Mouse (Mus musculus): ENCODE data around the gene Kdm2b. TPM values are rescaled to one million over a fixed set of nuclear protein-coding genes. Genes with fewer than 3 reads are reported as not detected.

Gene Kdm2b
- 10 to 100 TPM; 26.0 to 31.7 TPM for total RNA-seq (2021)
- long read RNA-seq, experiment 1, full-length matches to known transcripts, result 14 of 19 reads
- long read RNA-seq, experiment 1, partial matches to known transcripts, result 3 of 19 reads
- long read RNA-seq, experiment 1, other reads (novel, unspliced or antisense), result 2 of 19 reads
- long read RNA-seq, experiment 2, full-length matches to known transcripts, result 22 of 32 reads
- long read RNA-seq, experiment 2, partial matches to known transcripts, result 5 of 32 reads
- long read RNA-seq, experiment 2, other reads (novel, unspliced or antisense), result 5 of 32 reads

DNA sequence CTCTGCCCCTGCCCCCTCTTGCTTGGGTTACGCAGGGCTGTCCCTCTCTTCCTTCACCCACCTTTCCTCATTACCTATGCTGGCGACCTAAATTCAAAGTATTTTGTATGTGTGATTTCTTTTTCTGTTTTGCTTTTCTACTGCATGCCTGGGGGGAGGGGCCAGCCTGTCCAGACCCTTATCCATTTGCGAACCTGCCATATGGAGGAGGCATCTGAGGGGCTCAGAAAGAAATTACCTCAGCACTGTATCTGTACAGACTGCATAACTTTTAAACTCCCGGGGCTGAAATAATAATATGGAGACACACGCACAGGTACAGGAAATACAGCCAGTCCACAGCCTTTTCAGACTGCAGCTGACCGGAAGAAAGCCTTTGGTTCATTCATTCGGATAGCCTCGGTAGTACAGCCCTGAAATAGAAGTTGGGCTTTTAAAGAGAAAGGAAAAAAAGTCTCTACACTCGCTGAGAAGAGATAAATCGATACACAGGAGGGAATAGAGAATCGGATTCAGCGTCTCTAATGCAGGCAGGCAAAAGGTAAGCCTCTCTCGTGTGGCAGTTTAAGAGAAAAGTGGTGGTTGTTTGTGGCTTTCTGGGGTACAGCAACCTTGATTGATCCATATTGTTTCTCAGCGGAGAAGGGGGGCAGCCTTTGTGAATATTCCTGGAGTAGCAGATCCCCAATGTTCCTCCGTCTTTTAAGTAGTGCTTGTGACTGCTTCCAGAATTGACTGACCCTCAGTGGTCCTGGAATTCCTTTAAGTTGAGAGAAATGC lies at the start of gene Kdm2b:
Gene Kdm2b, minus strand, starts transcription at position 273 of the 780 bp plus-strand sequence.
- no peak for DNase-seq (ENCODE audit: low spot score in 2 of 2)

DNA sequence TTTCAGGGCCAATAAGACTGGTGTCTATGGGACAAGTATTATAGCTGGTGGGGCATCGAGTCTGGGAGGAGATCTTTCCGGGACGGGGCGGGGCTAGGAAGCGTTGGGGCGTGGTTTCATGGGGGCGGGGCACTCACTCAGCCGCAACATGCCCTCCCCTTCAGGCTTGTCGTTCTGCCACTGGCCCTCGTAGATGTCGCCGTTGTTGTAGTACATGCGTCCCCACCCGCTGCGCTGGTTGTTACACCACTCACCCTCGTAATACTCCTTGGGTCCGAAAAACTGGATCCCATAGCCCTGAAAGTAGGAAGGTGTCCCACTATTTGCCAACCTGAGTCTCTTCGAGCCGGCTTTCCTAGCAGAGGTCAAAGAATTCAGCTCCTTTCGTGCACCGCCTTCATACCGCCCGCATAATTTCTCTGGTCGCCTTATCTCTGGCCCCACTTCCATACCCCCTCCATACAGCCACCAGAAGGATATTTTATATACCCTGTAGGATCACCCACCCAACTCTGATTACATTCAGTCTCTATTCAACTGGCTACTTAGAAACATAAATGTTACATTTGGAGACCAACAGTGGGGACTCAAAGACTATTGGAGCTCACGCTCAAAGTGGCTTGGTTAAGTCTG lies 49.6 kb upstream of the Kdm2b start:
- DNase-seq (ENCODE audit: low spot score in 2 of 2), result peak; percentile 53 to 75

GRCm38 (mm10) chr5:123038115-123038514 lies 48.5 kb upstream of the Kdm2b start:
- no peak for DNase-seq (ENCODE audit: low spot score in 2 of 2)

DNA sequence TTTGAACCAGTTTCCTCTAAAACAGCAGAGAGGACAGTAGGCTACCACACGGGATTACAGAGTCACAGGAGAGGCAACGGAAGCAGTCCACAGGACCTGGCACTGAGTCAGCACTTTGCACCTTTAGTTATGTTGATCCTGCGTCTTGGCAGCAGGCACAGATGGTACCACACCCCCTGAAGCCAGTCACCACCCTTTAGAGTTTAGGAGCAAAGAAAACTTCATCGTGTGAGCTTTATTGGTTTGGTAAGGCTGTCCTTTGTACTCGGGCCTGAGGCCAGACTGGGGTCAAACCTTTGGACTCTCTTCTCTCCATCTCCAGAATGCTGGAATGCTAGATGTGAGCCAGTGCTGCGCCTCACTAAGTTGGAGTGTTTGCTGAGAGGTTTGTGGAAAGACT lies 45.9 kb upstream of the Kdm2b start:
- DNase-seq (ENCODE audit: low spot score in 2 of 2), result no peak

DNA sequence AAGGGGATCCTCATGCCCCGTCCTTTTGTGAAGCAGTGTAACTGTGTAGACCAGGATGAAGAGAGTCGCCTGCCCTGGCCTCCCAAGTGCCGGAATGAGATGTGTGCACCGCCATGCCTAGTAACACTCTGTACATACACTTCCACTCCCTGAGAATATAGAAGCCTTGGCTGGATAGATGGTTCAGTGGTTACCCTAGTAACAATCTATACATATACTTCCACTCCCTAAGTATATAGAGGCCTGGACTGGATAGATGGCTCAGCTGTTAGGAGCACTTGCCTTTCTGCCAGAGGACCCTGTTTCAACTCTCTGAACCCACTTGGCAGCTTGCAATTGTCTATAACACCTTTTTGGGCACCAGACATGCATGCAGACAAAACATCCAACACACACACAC lies 45.5 kb upstream of the Kdm2b start:
- no peak for DNase-seq (ENCODE audit: low spot score in 2 of 2)

DNA sequence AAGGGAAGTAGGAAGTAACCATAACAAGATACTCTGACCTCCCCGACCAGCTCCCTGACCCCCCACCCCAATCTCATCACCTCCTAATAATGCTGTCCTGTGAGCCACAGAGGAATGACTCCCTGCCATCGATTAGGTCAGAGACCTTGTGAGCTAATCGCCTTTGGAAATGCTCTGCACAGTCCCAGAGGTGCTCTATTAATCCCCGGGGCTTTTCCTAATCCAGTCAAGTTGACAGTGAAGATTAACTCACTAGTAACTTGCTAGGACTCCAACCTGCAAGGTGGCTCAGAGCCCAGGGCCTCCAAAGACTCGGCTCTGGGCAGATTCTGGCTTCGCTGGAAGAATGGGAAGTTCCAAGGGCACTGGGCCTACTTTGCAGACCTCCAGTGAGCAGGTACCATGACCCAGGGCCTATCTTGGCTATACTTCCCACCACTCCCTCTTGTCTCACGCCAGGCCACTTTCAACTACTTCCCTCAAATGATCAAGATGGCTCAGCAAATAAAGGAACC lies 44.1 kb upstream of the Kdm2b start:
- no peak for DNase-seq (ENCODE audit: low spot score in 2 of 2)

DNA sequence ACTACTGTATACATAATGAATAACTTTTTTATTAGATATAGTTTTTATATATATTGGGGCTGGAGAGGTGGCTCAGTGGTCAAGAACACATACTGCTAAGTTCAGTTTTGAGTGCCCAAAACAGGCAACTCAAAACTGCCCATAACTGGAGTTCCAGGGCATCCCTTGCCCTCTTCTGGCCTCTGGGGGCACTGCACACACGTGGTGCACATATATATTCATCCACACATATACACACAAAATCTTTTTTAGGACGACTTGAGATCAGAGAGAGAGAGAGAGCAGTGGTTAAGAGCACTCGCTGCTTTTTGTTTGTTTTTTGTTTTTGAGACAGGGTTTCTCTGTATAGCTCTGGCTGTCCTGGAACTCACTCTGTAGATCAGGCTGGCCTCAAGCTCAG lies 41.7 kb upstream of the Kdm2b start:
- DNase-seq (ENCODE audit: low spot score in 2 of 2), result no peak

DNA sequence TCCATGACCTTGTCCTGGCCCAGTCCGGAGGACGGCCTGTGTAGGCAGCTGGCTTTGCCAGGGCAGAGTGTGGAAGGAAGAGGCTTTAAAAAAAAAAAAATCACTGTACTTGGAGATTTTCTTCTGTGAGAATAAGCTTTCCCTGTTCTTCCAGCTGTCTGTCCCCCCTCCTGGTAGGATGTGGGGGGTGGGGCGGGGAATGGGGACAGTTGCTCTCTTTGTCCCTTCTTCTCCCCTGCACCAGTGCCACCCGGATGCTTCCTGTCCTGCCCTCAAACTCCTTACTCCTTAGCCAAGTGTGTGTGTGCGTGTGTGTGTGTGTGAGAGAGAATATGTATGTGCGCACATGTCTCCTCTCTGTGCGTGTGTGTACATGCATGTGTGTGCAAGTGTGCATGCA lies 40.1 kb upstream of the Kdm2b start:
- no peak for DNase-seq (ENCODE audit: low spot score in 2 of 2)

DNA sequence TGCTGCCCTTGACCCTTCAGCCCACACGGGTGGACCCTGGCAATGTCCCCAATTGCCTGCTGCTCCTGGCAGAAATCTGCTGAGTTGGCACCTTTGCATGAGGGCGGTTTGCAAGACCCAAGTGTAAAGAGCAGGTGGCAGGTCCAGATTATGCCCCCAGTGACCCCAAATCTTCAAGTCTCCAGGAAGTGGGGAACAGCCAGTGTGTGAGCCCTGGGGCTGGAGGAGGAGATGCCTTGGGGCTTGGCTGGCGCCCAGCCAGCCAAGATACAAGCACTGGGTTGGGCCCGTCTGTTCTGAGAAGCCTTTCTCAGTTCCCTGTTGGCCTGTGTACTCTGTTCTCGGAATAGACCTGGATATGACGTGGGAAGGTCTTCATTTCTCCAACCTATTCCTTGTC lies 37.8 kb upstream of the Kdm2b start:
- DNase-seq (ENCODE audit: low spot score in 2 of 2), result no peak

GRCm38 (mm10) chr5:123026414-123026813 lies 36.8 kb upstream of the Kdm2b start:
- no peak for DNase-seq (ENCODE audit: low spot score in 2 of 2)

DNA sequence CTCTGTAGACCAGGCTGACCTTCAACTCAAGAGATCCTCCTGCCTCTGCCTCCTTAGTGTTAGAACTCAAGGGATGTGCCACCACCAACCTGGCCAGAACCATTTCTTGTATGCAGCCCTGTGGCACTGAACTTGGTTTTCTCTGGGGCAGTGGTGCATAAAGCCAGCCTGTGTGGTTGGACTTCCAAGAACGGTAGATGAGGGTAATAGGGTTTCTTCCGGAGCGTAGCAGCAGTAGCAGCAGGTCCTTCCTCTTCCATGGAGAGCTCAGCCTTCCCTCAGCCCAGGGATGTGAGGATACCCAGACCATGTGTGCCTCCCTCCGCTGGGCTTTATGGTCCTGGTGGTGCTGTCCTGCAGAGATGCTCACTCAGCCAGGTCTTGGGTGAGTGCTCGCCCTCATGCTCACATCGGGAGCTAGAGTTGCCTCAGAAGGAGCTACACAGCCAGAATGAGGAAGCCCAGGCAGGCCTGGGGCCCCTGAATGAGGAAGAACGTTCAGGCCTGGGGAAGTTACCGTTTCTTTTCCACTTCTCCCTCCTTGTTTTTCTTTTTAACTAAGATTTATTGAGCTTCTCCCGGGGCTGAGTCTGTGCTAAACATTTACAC lies 35.4 kb upstream of the Kdm2b start:
- no peak for DNase-seq (ENCODE audit: low spot score in 2 of 2)

DNA sequence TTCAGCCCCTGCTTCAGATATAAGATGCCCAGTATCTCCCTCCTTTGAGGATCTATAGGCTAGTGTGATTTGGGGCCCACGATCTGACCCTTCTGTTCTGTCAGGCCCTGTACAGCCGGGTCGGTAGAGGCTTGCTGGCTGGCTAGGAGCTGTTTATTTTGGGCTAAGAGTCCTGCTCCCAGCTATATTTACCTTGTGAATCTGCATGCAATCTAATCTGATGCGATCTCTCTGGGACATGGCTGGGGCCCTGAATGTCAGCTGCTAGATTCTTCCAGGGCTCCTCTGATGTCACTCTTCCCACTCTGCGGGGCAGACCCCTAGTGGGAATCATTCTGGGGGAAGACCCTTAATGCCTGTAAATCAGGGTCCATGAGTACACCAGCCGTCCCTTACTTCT lies 34.7 kb upstream of the Kdm2b start:
- DNase-seq (ENCODE audit: low spot score in 2 of 2), result no peak

- DNase-seq (ENCODE audit: low spot score in 2 of 2), result no peak
These were observed 33.4 kb upstream of the Kdm2b start for GRCm38 (mm10) chr5:123023049-123023448.

DNA sequence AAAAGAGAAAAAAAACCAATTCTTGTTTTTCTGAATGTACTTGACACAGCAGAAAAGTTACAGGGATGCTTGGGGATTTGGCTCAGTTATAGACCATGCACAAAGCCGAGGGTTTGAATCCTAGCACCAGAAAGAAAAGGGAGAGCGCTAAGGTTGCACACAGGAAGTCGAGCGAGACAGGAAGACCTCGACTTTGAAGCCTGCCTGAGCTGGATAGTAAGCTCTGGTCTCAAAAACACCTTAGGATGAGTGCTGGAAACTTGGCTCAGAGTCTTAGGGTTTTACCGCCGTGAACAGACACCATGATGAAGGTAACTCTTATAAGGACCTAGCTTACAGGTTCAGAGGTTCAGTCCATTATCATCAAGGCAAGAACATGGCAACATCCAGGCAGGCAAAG lies 31.8 kb upstream of the Kdm2b start:
- DNase-seq (ENCODE audit: low spot score in 2 of 2), result no peak

- no peak for DNase-seq (ENCODE audit: low spot score in 2 of 2)
These were observed 30.8 kb upstream of the Kdm2b start for GRCm38 (mm10) chr5:123020426-123020825.

DNA sequence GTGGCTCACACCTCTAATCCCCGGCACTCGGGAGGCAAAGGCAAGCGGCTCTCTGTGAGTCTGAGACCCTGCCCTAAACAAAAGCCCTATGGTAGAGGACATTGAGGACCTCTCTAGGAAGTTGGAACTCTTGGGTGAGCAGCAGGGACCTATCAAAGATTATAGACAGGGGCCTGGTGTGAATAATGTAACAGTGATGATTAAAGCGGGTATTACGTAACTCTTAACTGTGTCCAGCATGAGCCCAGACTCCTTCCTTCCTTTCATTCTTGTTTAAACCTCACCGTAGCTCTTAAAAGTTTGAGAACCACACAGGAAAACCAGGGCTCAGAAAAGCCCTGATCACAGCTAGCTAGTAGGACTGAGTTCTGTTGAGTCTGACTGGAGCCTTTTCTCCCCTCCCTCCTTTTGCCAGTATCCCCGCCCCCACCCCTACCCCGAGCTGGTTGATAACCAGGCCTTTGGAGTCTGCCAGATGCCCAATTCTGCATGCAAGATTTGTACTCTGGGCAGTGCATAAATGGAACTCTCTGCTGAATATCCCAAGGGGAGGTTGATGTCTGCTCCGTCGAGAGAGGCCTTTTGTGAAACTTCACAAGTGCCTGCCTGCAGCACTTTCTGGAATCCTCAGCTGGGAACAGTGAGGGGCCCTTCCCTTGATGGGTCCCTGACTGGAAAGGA lies 29.9 kb upstream of the Kdm2b start:
- no peak for DNase-seq (ENCODE audit: low spot score in 2 of 2)

DNA sequence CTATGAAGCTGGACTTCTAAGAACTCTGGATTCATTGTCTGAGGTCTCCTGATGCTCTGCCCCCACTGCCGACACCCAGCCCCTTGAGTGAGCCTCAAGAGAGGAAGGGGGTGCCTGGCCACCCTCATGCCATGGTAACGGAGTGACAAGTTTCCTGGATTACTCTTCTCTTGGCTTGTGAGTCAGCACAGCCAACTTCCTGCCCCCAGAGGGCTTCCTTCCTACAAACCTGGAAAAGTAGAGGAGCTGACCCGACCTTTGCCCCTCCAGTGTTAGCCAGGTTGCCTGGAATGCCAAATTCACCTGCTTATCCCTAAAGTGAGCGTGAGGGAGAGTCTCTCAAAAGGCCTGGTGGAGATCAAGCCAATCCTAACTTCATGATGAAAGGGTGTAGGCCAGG lies 27.9 kb upstream of the Kdm2b start:
- no peak for DNase-seq (ENCODE audit: low spot score in 2 of 2)

- no peak for DNase-seq (ENCODE audit: low spot score in 2 of 2)
These were observed 26.3 kb upstream of the Kdm2b start for GRCm38 (mm10) chr5:123015915-123016314.

- DNase-seq (ENCODE audit: low spot score in 2 of 2), result peak; percentile 99
These were observed 25.4 kb upstream of the Kdm2b start, which contains the start of gene Orai1 for GRCm38 (mm10) chr5:123014753-123015701. TSS of gene Orai1 (plus strand) at chr5:123015074.
